Mouse (Mus musculus) MEL (cell line): ENCODE data around the gene Mark1.

Experiments used
- CTCF ChIP-seq, 3 experiments: IDR thresholded peaks in 2 of 3; conservative IDR thresholded peaks in 1 of 3; 2 replicates each; pipeline ENCODE4 v1.5.1; 2011 to 2012; ENCODE audit warnings: low read length in 3 of 3, low read depth in 2 of 3, mild to moderate bottlenecking in 2 of 3, improper control_type of control experiment in 1 of 3, inconsistent platforms in 1 of 3, mixed read lengths in 1 of 3, moderate library complexity in 1 of 3; ENCODE audit not compliant: control insufficient read depth in 1 of 3, insufficient read depth in 1 of 3, poor library complexity in 1 of 3, severe bottlenecking in 1 of 3
- E2F4 ChIP-seq: IDR thresholded peaks from 2 replicates; pipeline ENCODE4 v1.6.1; 2011; ENCODE audit warnings: low read depth, low read length, improper control_type of control experiment, borderline replicate concordance
- EP300 ChIP-seq, 2 experiments: IDR thresholded peaks; 2 replicates each; pipeline ENCODE4 v1.6.1; 2011; ENCODE audit warnings: improper control_type of control experiment in 2 of 2, low read length in 2 of 2, low read depth in 1 of 2, mild to moderate bottlenecking in 1 of 2
- GATA1 ChIP-seq: IDR thresholded peaks from 2 replicates; pipeline ENCODE4 v1.6.1; 2011; ENCODE audit warnings: low read depth, low read length, improper control_type of control experiment
- HCFC1 ChIP-seq: IDR thresholded peaks from 2 replicates; pipeline ENCODE4 v1.6.1; 2012; ENCODE audit warnings: low read depth, mild to moderate bottlenecking, inconsistent platforms, low read length, improper control_type of control experiment, moderate library complexity
- MAFK ChIP-seq: IDR thresholded peaks from 2 replicates; pipeline ENCODE4 v1.6.1; 2011; ENCODE audit warnings: low read depth, mild to moderate bottlenecking, low read length, improper control_type of control experiment, borderline replicate concordance
- POLR2A ChIP-seq, 2 experiments: IDR thresholded peaks; 2 replicates each; pipeline ENCODE4 v1.6.1; 2011 to 2012; ENCODE audit warnings: low read length in 2 of 2, mild to moderate bottlenecking in 2 of 2, control low read depth in 1 of 2, improper control_type of control experiment in 1 of 2, low read depth in 1 of 2, moderate library complexity in 1 of 2; ENCODE audit not compliant: control insufficient read depth in 1 of 2, insufficient read depth in 1 of 2, poor library complexity in 1 of 2
- POLR2AphosphoS2 ChIP-seq: IDR thresholded peaks from 2 replicates; pipeline ENCODE4 v1.6.1; 2011; ENCODE audit warnings: low read length, improper control_type of control experiment
- TCF12 ChIP-seq: IDR thresholded peaks from 2 replicates; pipeline ENCODE4 v1.6.1; 2014; ENCODE audit warnings: low read depth, mild to moderate bottlenecking, inconsistent platforms, low read length, improper control_type of control experiment, moderate library complexity
- USF1 ChIP-seq: IDR thresholded peaks from 2 replicates; pipeline ENCODE4 v1.6.1; 2014; ENCODE audit warnings: low read depth, mild to moderate bottlenecking, inconsistent platforms, low read length, improper control_type of control experiment, moderate library complexity

- TF ChIP-seq GATA1, result no peak
- no peak for TF ChIP-seq TCF12
- TF ChIP-seq CTCF (IDR thresholded peaks at IDR 0.05 in 2 of 3, conservative IDR thresholded peaks at IDR 0.05 in 1 of 3; ENCODE audit: control insufficient read depth in 1 of 3, insufficient read depth in 1 of 3, low read depth in 2 of 3, low read length in 3 of 3, poor library complexity in 1 of 3, severe bottlenecking in 1 of 3), result no peak
- TF ChIP-seq EP300 (IDR thresholded peaks at IDR 0.05; ENCODE audit: low read depth in 1 of 2, low read length in 2 of 2), result no peak
- no peak for TF ChIP-seq HCFC1
- TF ChIP-seq POLR2A (IDR thresholded peaks at IDR 0.05; ENCODE audit: control insufficient read depth in 1 of 2, insufficient read depth in 1 of 2, low read depth in 1 of 2, low read length in 2 of 2, poor library complexity in 1 of 2), result no peak
- TF ChIP-seq MAFK, result no peak
- TF ChIP-seq POLR2AphosphoS2, result no peak
- no peak for TF ChIP-seq USF1
- TF ChIP-seq E2F4, result no peak
These were observed 116.8 kb downstream of the Mark1 start, which contains the start of gene C130074G19Rik for GRCm38 (mm10) chr1:184882281-184883268.
